Mouse (Mus musculus) ES-Bruce4 (cell line): Measurements from ENCODE around the gene Frmd4a.

ENCODE experiments used
- CTCF ChIP-seq: IDR thresholded peaks from one replicate; pipeline ENCODE4 v1.8.1; 2011; ENCODE audit warnings: low read depth, low read length
- EP300 ChIP-seq: IDR thresholded peaks from 2 replicates; pipeline ENCODE4 v1.6.1; 2011; ENCODE audit warnings: low read depth, low read length; ENCODE audit not compliant: insufficient read depth
- POLR2A ChIP-seq: IDR thresholded peaks from one replicate; pipeline ENCODE4 v1.8.1; 2011; ENCODE audit warnings: low read length; ENCODE audit not compliant: insufficient read depth

DNA sequence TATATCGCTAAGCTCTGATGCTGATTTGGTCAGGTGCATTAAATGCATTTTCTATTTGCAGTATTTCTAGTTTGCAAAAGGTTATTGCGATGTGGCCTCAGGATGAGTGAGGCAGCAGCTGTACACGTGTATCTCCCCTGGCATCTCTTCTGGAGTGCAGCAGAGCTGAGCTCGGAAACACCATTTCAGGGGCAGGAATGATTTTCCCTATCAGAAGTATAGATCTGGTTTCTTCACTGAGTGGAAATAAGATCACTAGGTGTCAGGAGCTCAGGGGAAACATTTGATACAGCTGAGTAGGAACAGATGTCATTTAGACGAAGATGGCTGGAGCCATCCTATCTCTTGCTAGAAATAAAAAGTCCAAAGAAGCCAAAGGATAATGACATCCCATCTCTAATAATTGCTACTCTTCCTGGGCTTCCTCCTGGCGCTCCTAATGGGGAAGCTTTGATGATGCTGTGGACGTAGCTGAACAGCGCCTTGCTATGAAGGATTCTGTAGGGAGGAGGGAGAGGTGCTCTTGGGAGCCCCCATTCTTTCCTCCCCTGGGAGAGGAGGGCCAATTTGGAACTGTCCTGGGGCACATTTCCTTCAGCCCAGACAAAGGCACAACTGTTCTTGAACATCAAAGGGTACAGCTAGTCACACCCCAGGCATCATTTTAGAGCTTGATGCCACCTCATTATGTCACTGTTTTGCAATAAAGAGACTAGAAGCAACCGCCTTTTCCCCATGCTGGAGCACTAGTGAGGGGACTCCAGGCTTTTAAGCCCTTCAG is 102.4 kb downstream of the Frmd4a start:
- no peak for TF ChIP-seq CTCF
- TF ChIP-seq POLR2A = no peak
- TF ChIP-seq EP300 = no peak
